Mouse (Mus musculus) MEL (cell line): ENCODE measurements around the gene Gabrr2. TPM values are rescaled to one million over a fixed set of nuclear protein-coding genes. Genes with fewer than 3 reads are reported as not detected.

Experiments
- DNase-seq: peaks from one replicate; pipeline ENCODE4 v3.0.0; 2011; ENCODE audit warnings: low read depth, low spot score
- H3K27ac ChIP-seq: 2 replicates; pipeline ENCODE4 v1.5.1; 2012; ENCODE audit warnings: low read depth, mild to moderate bottlenecking, control low read depth, low read length, moderate library complexity; ENCODE audit not compliant: control insufficient read depth
- H3K27me3 ChIP-seq, 2 experiments: fragments of 150-350 bp in 1 of 2; sonication (generic) in 1 of 2; 2 replicates each; pipeline ENCODE4 v1.6.1; 2012; ENCODE audit warnings: low read length in 2 of 2, mild to moderate bottlenecking in 2 of 2, improper control_type of control experiment in 1 of 2, moderate library complexity in 1 of 2; ENCODE audit not compliant: insufficient read depth in 2 of 2, control insufficient read depth in 1 of 2
- H3K36me3 ChIP-seq, 2 experiments: 2 replicates each; pipeline ENCODE4 v1.6.1; 2012 to 2014; ENCODE audit warnings: low read length in 2 of 2, improper control_type of control experiment in 1 of 2, inconsistent platforms in 1 of 2, mild to moderate bottlenecking in 1 of 2; ENCODE audit not compliant: insufficient read depth in 2 of 2, control insufficient read depth in 1 of 2
- H3K4me1 ChIP-seq, 2 experiments: fragments of 150-350 bp in 1 of 2; sonication (generic) in 1 of 2; 2 replicates each; pipeline ENCODE4 v1.6.1; 2012; ENCODE audit warnings: low read length in 2 of 2, improper control_type of control experiment in 1 of 2, mild to moderate bottlenecking in 1 of 2; ENCODE audit not compliant: insufficient read depth in 2 of 2, control insufficient read depth in 1 of 2
- H3K4me3 ChIP-seq, 2 experiments: fragments of 150-350 bp in 1 of 2; sonication (generic) in 1 of 2; 2 replicates each; pipeline ENCODE4 v1.5.1; 2012; ENCODE audit warnings: low read depth in 2 of 2, low read length in 2 of 2, mild to moderate bottlenecking in 2 of 2, moderate library complexity in 2 of 2, control low read depth in 1 of 2, improper control_type of control experiment in 1 of 2; ENCODE audit not compliant: control insufficient read depth in 1 of 2, insufficient read depth in 1 of 2
- H3K79me2 ChIP-seq: 2 replicates; pipeline ENCODE4 v1.6.1; 2012; ENCODE audit warnings: mild to moderate bottlenecking, low read length, moderate library complexity; ENCODE audit not compliant: control insufficient read depth, poor library complexity, insufficient read depth
- H3K9ac ChIP-seq: 2 replicates; pipeline ENCODE4 v1.6.1; 2012; ENCODE audit warnings: low read depth, mild to moderate bottlenecking, control low read depth, low read length, moderate library complexity; ENCODE audit not compliant: control insufficient read depth, poor library complexity, severe bottlenecking
- H3K9me3 ChIP-seq: fragments of 150-350 bp; sonication (generic); replicated peaks from 2 replicates; pipeline ENCODE4 v1.6.1; 2012; ENCODE audit warnings: mild to moderate bottlenecking, low read length, improper control_type of control experiment, moderate library complexity; ENCODE audit not compliant: insufficient read depth
- CHD1 ChIP-seq: IDR thresholded peaks from 2 replicates; pipeline ENCODE4 v1.6.1; 2012; ENCODE audit warnings: low read depth, mild to moderate bottlenecking, inconsistent platforms, low read length, improper control_type of control experiment
- CHD2 ChIP-seq: IDR thresholded peaks from 2 replicates; pipeline ENCODE4 v1.6.1; 2011; ENCODE audit warnings: low read length, improper control_type of control experiment
- ELF1 ChIP-seq: IDR thresholded peaks from 2 replicates; pipeline ENCODE4 v1.6.1; 2014; ENCODE audit warnings: low read depth, mild to moderate bottlenecking, inconsistent platforms, low read length, improper control_type of control experiment, moderate library complexity
- ETS1 ChIP-seq: IDR thresholded peaks from 2 replicates; pipeline ENCODE4 v1.6.1; 2012; ENCODE audit warnings: low read depth, mild to moderate bottlenecking, inconsistent platforms, low read length, improper control_type of control experiment, moderate library complexity
- GATA1 ChIP-seq: IDR thresholded peaks from 2 replicates; pipeline ENCODE4 v1.6.1; 2011; ENCODE audit warnings: low read depth, low read length, improper control_type of control experiment
- HCFC1 ChIP-seq: IDR thresholded peaks from 2 replicates; pipeline ENCODE4 v1.6.1; 2012; ENCODE audit warnings: low read depth, mild to moderate bottlenecking, inconsistent platforms, low read length, improper control_type of control experiment, moderate library complexity
- MAZ ChIP-seq: IDR thresholded peaks from 2 replicates; pipeline ENCODE4 v1.6.1; 2012; ENCODE audit warnings: low read depth, mild to moderate bottlenecking, inconsistent platforms, low read length, improper control_type of control experiment
- MEF2A ChIP-seq: IDR thresholded peaks from 2 replicates; pipeline ENCODE4 v1.6.1; 2014; ENCODE audit warnings: low read depth, mild to moderate bottlenecking, inconsistent platforms, low read length, improper control_type of control experiment; ENCODE audit not compliant: poor library complexity, insufficient replicate concordance, severe bottlenecking; ENCODE audit errors: extremely low read depth
- MYB ChIP-seq: IDR thresholded peaks from 2 replicates; pipeline ENCODE4 v1.6.1; 2011; ENCODE audit warnings: mild to moderate bottlenecking, low read depth, low read length, improper control_type of control experiment
- NRF1 ChIP-seq: IDR thresholded peaks from 2 replicates; pipeline ENCODE4 v1.6.1; 2014; ENCODE audit warnings: low read depth, mild to moderate bottlenecking, inconsistent platforms, low read length, improper control_type of control experiment, moderate library complexity; ENCODE audit not compliant: poor library complexity, insufficient read depth, severe bottlenecking
- POLR2AphosphoS2 ChIP-seq: IDR thresholded peaks from 2 replicates; pipeline ENCODE4 v1.6.1; 2011; ENCODE audit warnings: low read length, improper control_type of control experiment
- POLR2AphosphoS5 ChIP-seq: IDR thresholded peaks from 2 replicates; pipeline ENCODE4 v1.6.1; 2012; ENCODE audit warnings: low read depth, borderline replicate concordance, mild to moderate bottlenecking, inconsistent platforms, low read length, moderate library complexity, mixed read lengths
- RAD21 ChIP-seq: IDR thresholded peaks from 2 replicates; pipeline ENCODE4 v1.6.1; 2011; ENCODE audit warnings: mild to moderate bottlenecking, low read depth, low read length, improper control_type of control experiment
- RCOR1 ChIP-seq: IDR thresholded peaks from 2 replicates; pipeline ENCODE4 v1.6.1; 2012; ENCODE audit warnings: low read depth, mild to moderate bottlenecking, inconsistent platforms, low read length, improper control_type of control experiment
- SIN3A ChIP-seq: IDR thresholded peaks from 2 replicates; pipeline ENCODE4 v1.6.1; 2012; ENCODE audit warnings: low read length, improper control_type of control experiment, inconsistent platforms
- SMC3 ChIP-seq: IDR thresholded peaks from 2 replicates; pipeline ENCODE4 v1.6.1; 2011; ENCODE audit warnings: low read depth, low read length, improper control_type of control experiment
- TAL1 ChIP-seq: IDR thresholded peaks from 2 replicates; pipeline ENCODE4 v1.6.1; 2012; ENCODE audit warnings: mild to moderate bottlenecking, inconsistent platforms, low read length, moderate library complexity, mixed read lengths
- TBP ChIP-seq: IDR thresholded peaks from 2 replicates; pipeline ENCODE4 v1.8.0; 2011; ENCODE audit warnings: low read depth, low read length, improper control_type of control experiment
- TCF12 ChIP-seq: IDR thresholded peaks from 2 replicates; pipeline ENCODE4 v1.6.1; 2014; ENCODE audit warnings: low read depth, mild to moderate bottlenecking, inconsistent platforms, low read length, improper control_type of control experiment, moderate library complexity
- UBTF ChIP-seq: IDR thresholded peaks from 2 replicates; pipeline ENCODE4 v1.6.1; 2012; ENCODE audit warnings: low read depth, mild to moderate bottlenecking, inconsistent platforms, low read length, improper control_type of control experiment, moderate library complexity, borderline replicate concordance; ENCODE audit not compliant: insufficient read depth
- USF2 ChIP-seq, 2 experiments: IDR thresholded peaks; 2 replicates each; pipeline ENCODE4 v1.6.1; 2011 to 2012; ENCODE audit warnings: improper control_type of control experiment in 2 of 2, low read length in 2 of 2, borderline replicate concordance in 1 of 2, inconsistent platforms in 1 of 2, low read depth in 1 of 2, mild to moderate bottlenecking in 1 of 2; ENCODE audit not compliant: insufficient read depth in 1 of 2
- ZMIZ1 ChIP-seq: IDR thresholded peaks from 2 replicates; pipeline ENCODE4 v1.6.1; 2012; ENCODE audit warnings: low read depth, mild to moderate bottlenecking, inconsistent platforms, low read length, improper control_type of control experiment, moderate library complexity
- polyA plus RNA-seq, 2 experiments: library from polyadenylated mRNA; stranded (reverse) in 1 of 2; unstranded in 1 of 2; fragments of >175 nt in 1 of 2; fragments of >200 nt in 1 of 2; gene quantifications; 2 replicates each; pipeline versions ENCODE4 v1.2.1 to v1.2.4; 2012; ENCODE audit warnings: low replicate concordance in 2 of 2, low read depth in 1 of 2; ENCODE audit not compliant: insufficient read length in 2 of 2, insufficient read depth in 1 of 2, missing spikeins in 1 of 2
- total RNA-seq: library from RNA; depleted of rRNA; stranded (reverse); fragments of 300-350 nt; gene quantifications from 2 replicates; pipeline ENCODE4 v1.2.3, GENCODE M21; 2012

Gabrr2 gene
- total and polyA plus RNA-seq, 3 experiments, result 0.11 to 0.12 TPM; not detected in 1

GRCm38 (mm10) chr4:33057890-33058687 is 4.7 kb upstream of the Gabrr2 start (continued):
- no peak for TF ChIP-seq ETS1
- TF ChIP-seq MAZ, result no peak
- no peak for TF ChIP-seq CHD1
- TF ChIP-seq, all 39 proteins: peak for 0

DNA sequence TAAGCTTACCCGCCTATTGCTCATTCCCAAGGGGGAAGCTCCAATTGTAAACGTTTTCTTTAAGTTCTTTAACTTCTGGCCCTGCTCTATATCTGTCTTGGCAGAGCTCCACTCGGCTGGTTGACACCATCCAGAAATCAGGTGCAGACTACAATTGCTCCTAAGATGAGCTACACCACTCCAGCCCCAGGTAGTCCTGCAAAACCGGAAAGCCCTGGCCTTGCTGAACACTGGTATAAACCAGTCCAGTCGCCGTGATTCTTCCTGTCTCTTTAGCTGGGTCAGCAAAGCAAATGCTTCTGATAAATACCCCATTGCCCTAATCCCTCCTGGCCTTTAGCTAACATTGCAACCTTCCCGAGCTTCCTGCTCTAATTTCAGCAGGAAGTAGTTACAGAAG is 1.6 kb upstream of the Gabrr2 start:
- no peak overlapping the region for H3K27ac ChIP-seq

DNA sequence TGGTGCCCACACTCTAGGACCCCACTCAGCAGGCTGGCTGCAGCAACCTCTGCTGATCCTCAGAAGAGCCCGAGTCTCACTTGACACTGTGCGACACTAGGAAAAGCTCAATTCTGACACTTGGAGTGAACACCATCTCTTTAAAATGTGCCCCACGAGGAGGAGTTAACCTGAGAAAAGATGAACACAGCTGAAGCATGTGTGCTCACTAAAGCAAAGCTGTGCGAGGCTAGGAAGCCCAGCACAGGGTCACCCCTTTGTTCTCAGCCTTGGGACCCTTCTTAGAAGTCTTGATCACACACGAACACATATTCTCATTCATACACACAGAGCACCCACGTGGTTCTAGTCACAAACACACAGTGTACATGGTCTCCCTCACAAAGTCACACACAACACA is 2.2 kb downstream of the Gabrr2 start:
- no peak for DNase-seq
- Histone ChIP-seq H3K36me3 (no peaks in the 10 kb centered on the region), H3K4me3 (no peak overlapping the region), H3K4me1 (no peaks in the 10 kb centered on the region), H3K27me3 (no peaks in the 10 kb centered on the region), H3K9ac (no peak overlapping the region), H3K79me2 (no peaks in the 10 kb centered on the region), H3K27ac (no peak overlapping the region), H3K9me3 (no peaks in the 10 kb centered on the region)
- TF ChIP-seq CHD2 (no peak), TBP (no peak)

More for the DNA sequence above, 1.6 kb upstream of the Gabrr2 start:
- Histone ChIP-seq H3K9ac (no peak overlapping the region), H3K9me3 (no peaks in the 10 kb centered on the region), H3K36me3 (no peaks in the 10 kb centered on the region), H3K79me2 (no peaks in the 10 kb centered on the region), H3K27me3 (no peaks in the 10 kb centered on the region), H3K4me3 (no peak overlapping the region), H3K4me1 (no peaks in the 10 kb centered on the region)
- no peak for TF ChIP-seq MYB
- TF ChIP-seq ZMIZ1, result no peak
- no peak for TF ChIP-seq POLR2AphosphoS5
- no peak for TF ChIP-seq SMC3
- TF ChIP-seq POLR2AphosphoS2, result no peak
- no peak for TF ChIP-seq USF2 (IDR thresholded peaks at IDR 0.05; ENCODE audit: borderline replicate concordance in 1 of 2, insufficient read depth in 1 of 2, low read depth in 1 of 2, low read length in 2 of 2)
- TF ChIP-seq TCF12, result no peak
- TF ChIP-seq GATA1, result no peak
- TF ChIP-seq MEF2A, result no peak
- no peak for TF ChIP-seq RAD21
- TF ChIP-seq RCOR1, result no peak
- no peak for TF ChIP-seq NRF1
- TF ChIP-seq SIN3A, result no peak
- TF ChIP-seq HCFC1, result no peak
- no peak for TF ChIP-seq CHD1
- no peak for TF ChIP-seq UBTF
- TF ChIP-seq ELF1, result no peak
- no peak for TF ChIP-seq CHD2
- no peak for TF ChIP-seq TAL1
- no peak for DNase-seq
